Mouse (Mus musculus): ENCODE measurements around the gene Vamp1. TPM values are rescaled to one million over a fixed set of nuclear protein-coding genes. Genes with fewer than 3 reads are reported as not detected.

The Vamp1 gene
- total and polyA plus RNA-seq, 3 experiments: 1.9 to 4.6 (median 3.1) TPM

- H3K27ac ChIP-seq (ENCODE audit: insufficient read depth, low read depth): no peak overlapping the region
- in situ Hi-C loops (cut with MboI; ENCODE audit: low pct_ligation_motif_present, low pct_unique_long_range_greater_than_20kb, low sequenced_read_pairs): no loop called here
These were observed 36.9 kb downstream of the Vamp1 start for GRCm38 (mm10) chr6:125252285-125252684.

GRCm38 (mm10) chr6:125252711-125253110, 37.4 kb downstream of the Vamp1 start:
- H3K79me2 ChIP-seq (replicated peaks; ENCODE audit: control insufficient read depth, extremely low read depth, insufficient read depth, poor library complexity, severe bottlenecking): no peaks in the 10 kb centered on the region
- peaks cover 8% of the 10 kb centered on the region for H3K9me3 ChIP-seq (replicated peaks; ENCODE audit: low read length)
- no peak overlapping the region for H3K27ac ChIP-seq (ENCODE audit: insufficient read depth, low read depth)
- DNase-seq (ENCODE audit: extremely low read depth): no peak
- no peaks in the 10 kb centered on the region for H3K27me3 ChIP-seq (replicated peaks)
- no peak overlapping the region for H3K4me2 ChIP-seq (ENCODE audit: insufficient read depth, low read depth, poor library complexity, severe bottlenecking)
- TF ChIP-seq E2F4 (IDR thresholded peaks at IDR 0.05; ENCODE audit: insufficient replicate concordance, low read depth, low read length): no peak
- no peak for TF ChIP-seq EP300 (IDR thresholded peaks at IDR 0.05; ENCODE audit: low read length)
- TF ChIP-seq POLR2A (IDR thresholded peaks at IDR 0.05; ENCODE audit: low read depth, low read length): no peak
- no peak for TF ChIP-seq MEF2A (IDR thresholded peaks at IDR 0.05; ENCODE audit: borderline replicate concordance, low read depth, low read length)
- no peak for TF ChIP-seq USF2 (conservative IDR thresholded peaks at IDR 0.05; ENCODE audit: low read depth, low read length)
- TF ChIP-seq MYC (IDR thresholded peaks at IDR 0.05; ENCODE audit: low read depth, low read length): no peak
- in situ Hi-C loops (cut with MboI; ENCODE audit: low pct_ligation_motif_present, low pct_unique_long_range_greater_than_20kb, low sequenced_read_pairs) (no loop called here), dilution Hi-C loops (cut with MboI; ENCODE audit: extremely low pct_ligation_motif_present, extremely low pct_unique_long_range_greater_than_20kb, low sequenced_read_pairs) (no loop called here)
- H3K36me3 ChIP-seq (replicated peaks in 1 of 2; ENCODE audit: control insufficient read depth in 1 of 2, insufficient read depth in 1 of 2, low read length in 1 of 2): no peaks in the 10 kb centered on the region
- H3K4me3 ChIP-seq (replicated peaks in 1 of 3; ENCODE audit: low read depth in 2 of 3, low read length in 2 of 3, poor library complexity in 1 of 3): no peak overlapping the region
- H3K4me1 ChIP-seq (ENCODE audit: control insufficient read depth in 1 of 2, insufficient read depth in 2 of 2): peaks cover 4 to 26% of the 10 kb centered on the region in 2 experiments
- H3K9ac ChIP-seq (ENCODE audit: insufficient read depth, low read depth): no peak overlapping the region

More at GRCm38 (mm10) chr6:125252285-125252684, 36.9 kb downstream of the Vamp1 start:
- Histone ChIP-seq H3K4me3 (replicated peaks in 1 of 3; ENCODE audit: low read depth in 2 of 3, low read length in 2 of 3, poor library complexity in 1 of 3) (no peak overlapping the region), H3K4me1 (ENCODE audit: control insufficient read depth in 1 of 2, insufficient read depth in 2 of 2) (peaks cover 4 to 26% of the 10 kb centered on the region in 2 experiments), H3K4me2 (ENCODE audit: insufficient read depth, low read depth, poor library complexity, severe bottlenecking) (no peak overlapping the region), H3K9me3 (replicated peaks; ENCODE audit: low read length) (peaks cover 8% of the 10 kb centered on the region), H3K79me2 (replicated peaks; ENCODE audit: control insufficient read depth, extremely low read depth, insufficient read depth, poor library complexity, severe bottlenecking) (no peaks in the 10 kb centered on the region), H3K36me3 (replicated peaks in 1 of 2; ENCODE audit: control insufficient read depth in 1 of 2, insufficient read depth in 1 of 2, low read length in 1 of 2) (no peaks in the 10 kb centered on the region), H3K9ac (ENCODE audit: insufficient read depth, low read depth) (no peak overlapping the region), H3K27me3 (replicated peaks) (no peaks in the 10 kb centered on the region)
- TF ChIP-seq IRF4 (IDR thresholded peaks at IDR 0.05; ENCODE audit: low read depth, low read length) (no peak), ELF1 (IDR thresholded peaks at IDR 0.05; ENCODE audit: low read depth, low read length) (no peak), BHLHE40 (IDR thresholded peaks at IDR 0.05; ENCODE audit: low read depth, low read length) (no peak), MAFK (IDR thresholded peaks at IDR 0.05; ENCODE audit: insufficient replicate concordance, low read length) (no peak), USF1 (IDR thresholded peaks at IDR 0.05; ENCODE audit: low read depth, low read length) (no peak)
- dilution Hi-C loops (cut with MboI; ENCODE audit: extremely low pct_ligation_motif_present, extremely low pct_unique_long_range_greater_than_20kb, low sequenced_read_pairs): no loop called here
- DNase-seq (ENCODE audit: extremely low read depth): no peak

GRCm38 (mm10) chr6:125253863-125254715, 38.7 kb downstream of the Vamp1 start:
- no peak for TF ChIP-seq TCF12 (IDR thresholded peaks at IDR 0.05; ENCODE audit: low read depth, low read length)
- no peak for TF ChIP-seq EP300 (IDR thresholded peaks at IDR 0.05; ENCODE audit: low read length)
- no peak for TF ChIP-seq MYC (IDR thresholded peaks at IDR 0.05; ENCODE audit: low read depth, low read length)
- TF ChIP-seq ZMIZ1 (IDR thresholded peaks at IDR 0.05; ENCODE audit: low read depth, low read length): no peak
- TF ChIP-seq MAFK (IDR thresholded peaks at IDR 0.05; ENCODE audit: insufficient replicate concordance, low read length): no peak
- 0 out of 2 replicates have a peak, but pooled peaks have one; percentile 25 for TF ChIP-seq MEF2A (IDR thresholded peaks at IDR 0.05; ENCODE audit: borderline replicate concordance, low read depth, low read length)
- TF ChIP-seq IRF4 (IDR thresholded peaks at IDR 0.05; ENCODE audit: low read depth, low read length): no peak
- peaks cover 8% of the 10 kb centered on the region for H3K9me3 ChIP-seq (replicated peaks; ENCODE audit: low read length)
- H3K27me3 ChIP-seq (replicated peaks): no peaks in the 10 kb centered on the region
- no peak overlapping the region for H3K27ac ChIP-seq (ENCODE audit: insufficient read depth, low read depth)
- peaks cover 4 to 26% of the 10 kb centered on the region in 2 experiments for H3K4me1 ChIP-seq (ENCODE audit: control insufficient read depth in 1 of 2, insufficient read depth in 2 of 2)
- no peak overlapping the region for H3K4me2 ChIP-seq (ENCODE audit: insufficient read depth, low read depth, poor library complexity, severe bottlenecking)
- in situ Hi-C loops (cut with MboI; ENCODE audit: low pct_ligation_motif_present, low pct_unique_long_range_greater_than_20kb, low sequenced_read_pairs): no loop called here
- no peak overlapping the region for H3K4me3 ChIP-seq (replicated peaks in 1 of 3; ENCODE audit: low read depth in 2 of 3, low read length in 2 of 3, poor library complexity in 1 of 3)
- DNase-seq (ENCODE audit: extremely low read depth): peak; percentile 21
- no peaks in the 10 kb centered on the region for H3K79me2 ChIP-seq (replicated peaks; ENCODE audit: control insufficient read depth, extremely low read depth, insufficient read depth, poor library complexity, severe bottlenecking)
- H3K9ac ChIP-seq (ENCODE audit: insufficient read depth, low read depth): no peak overlapping the region
- H3K36me3 ChIP-seq (replicated peaks in 1 of 2; ENCODE audit: control insufficient read depth in 1 of 2, insufficient read depth in 1 of 2, low read length in 1 of 2): no peaks in the 10 kb centered on the region
- dilution Hi-C loops (cut with MboI; ENCODE audit: extremely low pct_ligation_motif_present, extremely low pct_unique_long_range_greater_than_20kb, low sequenced_read_pairs): no loop called here

Measured in CH12.LX (cell line).